Mouse (Mus musculus): ENCODE measurements around the gene Cenpf.

The Cenpf gene

DNA sequence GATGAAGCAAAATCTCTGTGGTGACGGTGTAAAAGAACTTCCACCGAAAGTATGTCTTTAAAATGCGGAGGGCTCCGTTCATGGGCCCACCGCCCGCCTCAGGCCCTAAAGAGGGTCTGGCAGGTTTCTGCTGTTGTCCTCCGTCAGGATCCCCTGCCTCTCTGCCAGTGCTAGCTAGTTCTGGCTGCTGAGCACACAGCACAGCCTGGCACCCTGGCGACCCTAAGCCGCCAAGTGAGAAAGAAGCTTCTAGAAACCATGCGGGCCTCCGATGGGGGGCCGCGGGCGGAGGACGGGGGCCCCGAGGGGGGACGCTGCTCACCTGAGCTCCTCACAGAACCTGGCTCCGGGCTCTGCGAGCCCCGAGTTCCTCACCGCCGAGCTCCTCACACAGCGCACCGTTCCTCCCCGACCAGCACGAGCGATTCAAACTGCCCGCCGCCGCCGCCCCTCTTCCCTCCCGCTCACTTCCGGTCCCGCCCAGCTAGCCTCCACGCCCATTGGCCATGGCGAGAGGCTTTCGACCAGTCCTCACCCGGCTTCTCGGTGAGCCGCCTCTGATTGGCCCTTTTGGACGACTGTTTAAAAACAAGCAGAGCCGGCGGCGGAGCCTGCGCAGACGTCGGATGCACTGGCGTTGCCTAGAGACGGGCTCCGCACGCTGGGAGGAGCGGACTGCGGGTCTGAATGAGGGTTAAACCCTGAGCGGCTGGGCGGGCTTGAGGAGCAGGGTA, at the start of gene Cenpf:
Gene Cenpf (minus strand): TSS at position 433 of the 734 bp plus-strand sequence.
- peak; percentile 97 for DNase-seq (ENCODE audit: low read depth, low spot score)

- DNase-seq (ENCODE audit: low read depth, low spot score) = no peak
Measured at GRCm38 (mm10) chr1:189732156-189732555, 44.3 kb upstream of the Cenpf start.

DNA sequence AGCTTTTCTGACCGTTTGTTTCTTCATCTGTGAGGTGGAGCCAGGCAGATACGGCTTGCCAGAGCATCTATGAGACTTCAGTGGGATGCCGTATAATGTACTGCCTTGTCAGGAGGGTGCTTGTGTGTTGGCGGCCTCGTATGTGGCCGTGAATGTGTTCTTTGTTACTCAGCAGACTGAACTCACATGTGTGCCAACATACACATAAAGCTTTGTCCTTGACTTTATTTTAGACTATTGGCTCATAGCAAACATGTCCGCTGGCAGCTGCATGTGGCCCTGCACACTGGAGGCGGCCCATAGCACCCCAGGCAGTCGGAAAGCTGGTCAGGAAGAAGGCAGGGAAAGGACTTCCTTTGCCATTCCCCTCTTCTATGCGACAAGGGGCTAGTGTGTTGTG, 43.8 kb upstream of the Cenpf start:
- DNase-seq (ENCODE audit: low read depth, low spot score) = no peak

DNA sequence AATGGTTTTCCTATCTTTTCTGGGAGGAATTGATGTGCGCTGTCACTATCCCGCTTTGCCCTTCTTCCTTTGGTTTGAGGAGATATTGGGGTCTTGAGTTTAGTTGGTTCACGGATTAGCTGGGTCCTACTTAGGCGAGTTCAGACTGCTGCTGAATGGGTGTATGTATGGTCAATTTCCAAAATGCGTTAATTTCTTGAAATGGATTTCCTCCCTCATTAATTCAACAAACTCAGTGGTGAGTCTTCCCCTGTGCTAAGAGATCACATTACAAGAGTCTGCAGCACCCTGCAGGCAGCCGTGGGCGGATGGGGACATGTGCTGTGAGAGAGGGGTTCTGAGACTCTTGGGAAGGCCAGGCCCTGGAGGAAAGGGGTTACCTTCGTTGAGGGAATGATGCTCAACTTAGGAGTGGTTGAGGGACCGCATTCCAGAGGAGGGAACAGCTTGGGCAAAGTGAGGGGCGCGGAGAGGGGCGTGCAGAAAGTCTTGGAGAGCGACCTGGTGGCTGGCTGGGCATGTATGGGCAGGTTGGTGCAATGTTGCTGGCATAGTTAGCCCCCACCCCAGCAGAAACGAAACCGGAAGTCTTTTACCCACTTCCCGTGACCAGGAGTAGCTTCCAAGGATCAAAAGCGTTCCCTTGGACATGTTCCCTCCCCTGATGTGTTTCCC, 41.4 kb upstream of the Cenpf start:
- DNase-seq (ENCODE audit: low read depth, low spot score) = no peak

DNA sequence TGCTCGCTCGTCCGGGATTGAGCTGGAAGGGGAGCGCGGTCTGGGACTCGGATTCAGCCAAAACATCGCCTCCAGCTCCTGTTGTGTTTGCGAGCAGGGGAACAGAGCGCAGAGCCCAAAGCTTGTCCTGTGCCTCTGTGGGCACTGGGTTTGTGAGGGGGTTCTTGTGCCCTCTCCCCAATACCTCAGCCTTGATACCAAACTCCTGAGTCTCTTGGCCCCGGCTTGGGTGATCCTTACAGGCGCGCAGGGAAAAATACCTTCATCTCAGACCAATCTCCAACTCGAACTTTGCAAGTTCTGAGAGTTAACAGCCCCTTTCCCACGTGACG, 40.9 kb upstream of the Cenpf start:
- no peak for DNase-seq (ENCODE audit: low read depth, low spot score)

- DNase-seq (ENCODE audit: low read depth, low spot score) = no peak
Measured at GRCm38 (mm10) chr1:189727884-189728783, 40.2 kb upstream of the Cenpf start, which contains the start of gene Ptpn14. Gene Ptpn14 (plus strand): TSS chr1:189728268.

GRCm38 (mm10) chr1:189727346-189727883, 39.5 kb upstream of the Cenpf start:
- no peak for DNase-seq (ENCODE audit: low read depth, low spot score)

- DNase-seq (ENCODE audit: low read depth, low spot score) = no peak
Measured at GRCm38 (mm10) chr1:189726121-189726520, 38.2 kb upstream of the Cenpf start.

GRCm38 (mm10) chr1:189718600-189718999, 30.7 kb upstream of the Cenpf start:
- DNase-seq (ENCODE audit: low read depth, low spot score) = no peak

DNA sequence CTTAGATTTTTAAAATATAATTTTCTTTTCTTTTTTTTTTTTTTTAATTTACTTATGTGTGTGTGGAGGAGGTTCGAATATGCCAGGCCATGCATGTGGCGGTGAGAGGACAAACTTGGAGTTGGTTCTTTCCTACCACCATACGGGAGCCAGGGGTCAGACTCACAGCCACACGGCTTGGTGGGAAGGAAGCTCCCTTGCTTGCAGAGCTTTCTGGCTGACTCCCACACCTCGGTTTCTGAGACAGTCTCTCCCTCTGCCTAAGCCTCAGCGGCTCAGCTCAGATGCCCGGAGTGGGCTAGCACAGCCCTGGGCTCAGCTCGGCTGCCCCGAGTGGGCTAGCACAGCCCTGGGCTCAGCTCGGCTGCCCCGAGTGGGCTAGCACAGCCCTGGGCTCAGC, 29.7 kb upstream of the Cenpf start:
- DNase-seq (ENCODE audit: low read depth, low spot score) = no peak

DNA sequence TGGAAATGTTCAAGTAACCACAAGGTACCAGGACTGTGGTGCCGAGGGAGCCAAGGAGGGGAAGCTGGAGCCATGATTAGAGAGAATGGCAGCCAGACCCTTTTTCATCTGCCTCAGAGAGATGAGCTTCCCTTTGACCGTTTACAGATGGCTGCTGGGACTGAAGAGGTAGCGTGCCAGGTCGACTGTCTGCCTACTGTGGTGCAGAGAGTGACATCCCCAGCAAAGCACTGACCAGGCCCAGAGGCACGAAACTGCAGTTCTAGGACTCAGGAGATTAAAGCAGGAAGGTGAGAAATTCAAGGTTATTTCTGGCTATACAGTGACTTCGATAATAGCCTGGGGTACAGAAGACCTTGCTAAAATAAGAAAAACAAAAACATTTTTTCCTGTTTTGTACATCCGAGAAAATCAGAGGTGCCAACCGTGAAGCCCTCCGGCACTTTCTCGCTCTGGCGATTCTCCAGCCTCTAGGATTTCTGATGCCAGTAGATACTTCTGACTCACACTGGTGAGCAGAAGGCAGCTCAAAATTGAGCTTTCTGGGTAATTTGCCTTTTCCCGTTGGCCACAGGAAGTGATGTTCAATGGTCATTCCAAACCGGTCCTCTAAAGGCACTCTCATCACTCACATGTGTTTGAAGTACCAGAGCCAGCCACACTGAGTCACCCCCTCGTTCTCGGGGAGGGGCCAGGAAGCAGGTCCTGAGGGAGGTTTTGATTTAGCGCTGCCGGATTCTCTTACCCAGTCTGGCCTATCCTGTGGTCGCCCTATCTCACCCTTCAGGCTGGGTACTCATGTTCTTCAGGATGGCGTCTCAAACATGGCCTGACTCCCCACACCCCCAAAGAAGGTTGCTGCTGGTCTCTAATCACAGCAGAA, 28.3 kb upstream of the Cenpf start:
- no peak for DNase-seq (ENCODE audit: low read depth, low spot score)

GRCm38 (mm10) chr1:189709001-189709400, 21.1 kb upstream of the Cenpf start:
- DNase-seq (ENCODE audit: low read depth, low spot score) = no peak

- DNase-seq (ENCODE audit: low read depth, low spot score) = no peak
Measured at GRCm38 (mm10) chr1:189707419-189707818, 19.5 kb upstream of the Cenpf start.

GRCm38 (mm10) chr1:189707014-189707413, 19.1 kb upstream of the Cenpf start:
- no peak for DNase-seq (ENCODE audit: low read depth, low spot score)

- DNase-seq (ENCODE audit: low read depth, low spot score) = no peak
Measured at GRCm38 (mm10) chr1:189706040-189706645, 18.3 kb upstream of the Cenpf start.

DNA sequence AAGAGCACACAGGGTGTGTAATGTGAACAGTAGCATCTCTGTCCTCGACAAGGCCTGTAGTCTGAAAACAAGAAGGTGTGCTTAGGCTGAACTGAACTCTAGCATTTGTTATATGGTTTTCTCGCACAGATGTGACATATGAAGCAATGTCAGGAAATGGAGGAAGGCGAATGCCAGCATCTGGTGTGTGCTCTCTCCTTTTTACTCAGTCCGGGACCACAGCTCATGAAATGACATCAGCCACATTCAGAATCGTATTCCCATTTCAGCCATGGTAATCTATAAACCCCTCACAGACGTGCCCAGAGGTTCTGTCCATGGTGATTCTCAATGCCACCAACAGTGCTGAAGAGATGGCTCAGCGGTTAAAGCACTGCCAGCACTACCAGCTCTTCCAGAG, 15.7 kb upstream of the Cenpf start:
- no peak for DNase-seq (ENCODE audit: low read depth, low spot score)

DNA sequence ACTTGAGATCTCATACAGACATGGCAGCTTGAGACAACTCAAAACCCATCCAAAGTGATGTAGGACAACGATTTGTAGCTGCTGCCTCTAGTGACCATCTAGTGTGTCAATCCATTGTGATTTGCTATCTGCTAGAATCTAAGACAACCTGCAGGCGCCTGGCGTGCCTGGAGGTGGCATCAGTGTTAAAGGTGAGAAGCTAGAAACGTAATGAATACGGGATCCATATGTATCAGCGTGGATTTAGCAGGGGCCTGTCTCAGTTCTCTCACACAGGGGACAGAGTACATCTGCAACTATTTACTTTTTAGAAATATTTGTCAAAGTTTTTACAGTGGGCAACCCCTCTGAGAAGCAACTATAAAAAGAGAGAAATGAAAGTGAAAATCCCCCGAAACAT, 15.3 kb upstream of the Cenpf start:
- DNase-seq (ENCODE audit: low read depth, low spot score) = no peak

DNA sequence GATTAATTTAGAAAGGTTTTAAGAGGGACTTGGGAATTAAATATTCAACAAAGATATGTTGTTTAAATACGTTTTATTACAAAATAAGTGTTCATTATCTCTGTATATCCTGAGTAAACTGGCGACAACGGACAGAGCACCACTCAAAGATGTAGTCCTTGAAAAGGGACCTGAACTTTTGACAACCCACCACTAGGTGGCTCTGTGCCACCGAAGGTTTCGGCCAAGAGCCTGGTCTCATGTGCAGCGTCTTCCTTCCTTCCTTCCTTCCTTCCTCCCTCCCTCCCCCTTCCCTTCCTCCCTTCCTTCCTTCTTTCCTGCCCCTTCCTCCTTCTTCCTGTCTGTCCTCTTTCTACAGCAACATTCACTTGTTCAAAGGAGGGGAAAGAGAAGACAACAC, 13.1 kb upstream of the Cenpf start:
- peak; percentile 46 for DNase-seq (ENCODE audit: low read depth, low spot score)

- no peak for DNase-seq (ENCODE audit: low read depth, low spot score)
Measured at GRCm38 (mm10) chr1:189700186-189700585, 12.3 kb upstream of the Cenpf start.

GRCm38 (mm10) chr1:189698416-189698815, 10.5 kb upstream of the Cenpf start:
- no peak for DNase-seq (ENCODE audit: low read depth, low spot score)

GRCm38 (mm10) chr1:189695321-189695720, 7.4 kb upstream of the Cenpf start:
- DNase-seq (ENCODE audit: low read depth, low spot score) = no peak

All from telencephalon, adult 2 months (tissue).